Mouse (Mus musculus): Measurements from ENCODE around the gene Irgc1. TPM values are rescaled to one million over a fixed set of nuclear protein-coding genes. Genes with fewer than 3 reads are reported as not detected.
"Not testable (repeated sequence)": the region's sequence is repeated elsewhere in the genome, so short reads cannot be mapped to it uniquely, and the experiment has no call there.

Irgc1 gene
- total and polyA plus RNA-seq, 3 experiments: 0.09 to 2.0 (median 0.33) TPM

DNA sequence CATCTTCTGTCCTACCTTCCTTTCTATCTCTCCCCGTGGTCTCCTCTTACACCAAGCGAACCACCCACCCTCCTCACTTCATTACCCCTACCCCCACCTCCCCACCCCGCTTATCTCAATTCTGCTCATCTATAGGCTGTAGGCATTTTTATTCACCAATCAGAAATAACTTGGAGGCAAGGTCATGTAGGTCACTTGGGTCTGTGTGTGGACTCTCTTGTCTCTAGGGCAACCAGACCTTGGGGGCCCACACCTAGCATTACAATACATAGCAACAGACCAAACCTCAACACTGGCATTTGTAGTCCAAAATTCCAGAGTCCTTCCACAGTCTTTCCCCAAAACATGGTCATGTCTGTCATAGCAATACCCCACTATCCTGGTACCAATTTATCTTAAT is 41.3 kb downstream of the Irgc1 start:
- DNase-seq (ENCODE audit: low spot score): no peak

DNA sequence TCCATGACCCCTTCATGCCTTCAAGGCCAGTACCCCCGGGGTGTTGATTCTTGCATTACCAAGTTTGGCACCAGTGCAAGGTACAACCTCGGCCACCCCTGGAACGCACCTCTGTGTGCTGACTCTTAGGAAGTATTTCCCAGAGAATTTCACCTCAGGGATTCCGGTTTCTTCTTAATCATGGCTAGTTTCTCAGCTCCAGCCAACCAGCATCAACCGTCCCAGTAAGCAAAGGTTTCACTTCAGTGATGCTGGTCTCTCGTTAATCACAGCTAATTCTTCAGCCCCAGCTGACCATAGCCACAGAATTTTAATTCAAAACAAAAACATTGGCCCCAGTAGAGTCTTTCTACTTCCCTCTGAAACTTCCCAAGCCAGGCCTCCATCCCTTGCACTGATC is 42.0 kb downstream of the Irgc1 start:
- DNase-seq (ENCODE audit: low spot score): no peak

More for the DNA sequence above, 41.3 kb downstream of the Irgc1 start:
- no peak for ATAC-seq (ENCODE audit: extremely low read depth, insufficient number of reproducible peaks, low FRiP score, poor library complexity, severe bottlenecking)
- peaks cover 14% of the 10 kb centered on the region for H3K4me1 ChIP-seq (ENCODE audit: insufficient read depth, low read depth, low read length)
- no peak for TF ChIP-seq POLR2AphosphoS5 (IDR thresholded peaks at IDR 0.05; ENCODE audit: insufficient replicate concordance, low read depth, low read length)
- H3K27me3 ChIP-seq (ENCODE audit: insufficient read depth, low read length): no peaks in the 10 kb centered on the region
- H3K4me3 ChIP-seq (ENCODE audit: low read depth, low read length): no peak overlapping the region
- H3K36me3 ChIP-seq (replicated peaks): peaks cover 96% of the 10 kb centered on the region
- H3K9me3 ChIP-seq (replicated peaks): no peaks in the 10 kb centered on the region

DNA sequence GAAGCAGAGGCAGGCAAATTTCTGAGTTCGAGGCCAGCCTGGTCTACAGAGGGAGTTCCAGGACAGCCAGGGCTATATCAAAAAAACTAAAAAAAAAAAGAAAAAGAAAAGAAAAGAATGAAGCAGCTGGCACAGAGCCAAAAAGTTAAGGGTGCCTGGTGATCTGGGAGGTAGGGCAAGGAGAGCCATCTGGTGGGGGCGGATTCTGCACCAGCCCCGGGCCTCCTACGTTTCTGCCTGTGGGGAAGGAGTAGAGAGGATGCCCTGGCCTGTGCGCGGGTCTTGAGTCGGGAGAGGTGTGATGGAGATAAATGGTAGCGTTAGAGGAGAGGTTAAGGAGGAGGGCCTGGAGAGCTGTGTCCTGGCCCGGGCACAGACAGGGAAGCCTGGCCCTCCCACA is 43.9 kb downstream of the Irgc1 start:
- Histone ChIP-seq H3K4me1 (ENCODE audit: insufficient read depth, low read depth, low read length) (peaks cover 15% of the 10 kb centered on the region), H3K36me3 (replicated peaks) (peaks cover 94% of the 10 kb centered on the region), H3K4me3 (ENCODE audit: low read depth, low read length) (no peak overlapping the region), H3K27me3 (ENCODE audit: insufficient read depth, low read length) (no peaks in the 10 kb centered on the region), H3K9me3 (replicated peaks) (no peaks in the 10 kb centered on the region)
- TF ChIP-seq GATA2 (IDR thresholded peaks at IDR 0.05; ENCODE audit: borderline replicate concordance, low read depth, low read length) (no peak), GATA1 (IDR thresholded peaks at IDR 0.05; ENCODE audit: borderline replicate concordance, low read length) (no peak), CTCF (IDR thresholded peaks at IDR 0.05; ENCODE audit: low read depth, low read length) (no peak), TAL1 (conservative IDR thresholded peaks at IDR 0.05; ENCODE audit: low read depth, low read length) (no peak), POLR2AphosphoS5 (IDR thresholded peaks at IDR 0.05; ENCODE audit: insufficient replicate concordance, low read depth, low read length) (no peak)
- DNase-seq (ENCODE audit: low spot score) (no peak), ATAC-seq (ENCODE audit: extremely low read depth, insufficient number of reproducible peaks, low FRiP score, poor library complexity, severe bottlenecking) (no peak)

More for the DNA sequence above, 42.0 kb downstream of the Irgc1 start:
- peaks cover 96% of the 10 kb centered on the region for H3K36me3 ChIP-seq (replicated peaks)
- H3K4me3 ChIP-seq (ENCODE audit: low read depth, low read length): no peak overlapping the region
- no peak for TF ChIP-seq GATA2 (IDR thresholded peaks at IDR 0.05; ENCODE audit: borderline replicate concordance, low read depth, low read length)
- no peak for TF ChIP-seq POLR2AphosphoS5 (IDR thresholded peaks at IDR 0.05; ENCODE audit: insufficient replicate concordance, low read depth, low read length)
- TF ChIP-seq GATA1 (IDR thresholded peaks at IDR 0.05; ENCODE audit: borderline replicate concordance, low read length): no peak
- no peak for TF ChIP-seq CTCF (IDR thresholded peaks at IDR 0.05; ENCODE audit: low read depth, low read length)
- no peak for TF ChIP-seq TAL1 (conservative IDR thresholded peaks at IDR 0.05; ENCODE audit: low read depth, low read length)
- H3K9me3 ChIP-seq (replicated peaks): no peaks in the 10 kb centered on the region
- H3K27me3 ChIP-seq (ENCODE audit: insufficient read depth, low read length): no peaks in the 10 kb centered on the region
- H3K4me1 ChIP-seq (ENCODE audit: insufficient read depth, low read depth, low read length): peaks cover 14% of the 10 kb centered on the region
- no peak for ATAC-seq (ENCODE audit: extremely low read depth, insufficient number of reproducible peaks, low FRiP score, poor library complexity, severe bottlenecking)

DNA sequence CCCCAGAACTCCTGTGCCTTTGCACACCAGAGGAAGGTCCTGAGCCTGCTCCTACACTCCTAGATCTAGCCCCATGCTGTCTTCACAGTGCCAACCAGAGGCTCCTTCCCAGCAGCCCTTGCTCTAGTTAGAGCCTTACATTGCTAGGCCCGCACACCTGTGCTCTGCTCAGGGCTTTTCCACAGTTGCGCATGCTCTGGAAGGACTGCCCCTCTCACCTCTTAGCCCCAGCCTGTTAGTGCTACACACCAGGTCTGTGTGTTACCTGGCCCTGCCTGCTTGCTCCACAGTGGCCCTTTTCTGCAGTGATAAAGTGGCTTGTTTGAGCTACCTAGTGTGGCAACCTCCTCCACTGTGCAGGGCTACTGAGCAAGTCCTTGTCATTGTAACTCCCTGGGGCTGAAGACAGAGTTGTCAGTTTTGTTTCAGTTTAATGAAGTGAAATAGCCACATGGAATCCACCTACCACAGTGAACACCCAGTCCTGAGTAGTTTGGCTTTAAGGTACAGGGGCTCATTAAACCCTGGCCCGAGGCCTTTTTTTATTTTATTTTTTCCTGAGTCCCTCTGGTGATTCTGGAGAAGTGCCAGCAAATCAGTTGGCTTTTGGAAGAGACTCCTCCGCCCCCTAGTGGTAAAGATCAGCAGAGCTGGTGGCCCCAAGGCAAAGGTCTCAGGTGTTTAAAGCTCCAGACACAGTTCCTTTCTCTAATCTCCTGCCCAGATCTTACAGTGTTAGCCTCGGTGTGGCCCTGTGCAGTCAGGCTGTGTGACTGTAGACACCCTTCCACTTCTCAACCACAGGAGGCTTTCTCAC is 45.4 kb downstream of the Irgc1 start:
- TF ChIP-seq CTCF (IDR thresholded peaks at IDR 0.05; ENCODE audit: low read depth, low read length) (peak; percentile 27), TAL1 (conservative IDR thresholded peaks at IDR 0.05; ENCODE audit: low read depth, low read length) (no peak), GATA2 (IDR thresholded peaks at IDR 0.05; ENCODE audit: borderline replicate concordance, low read depth, low read length) (no peak)
- ATAC-seq (ENCODE audit: extremely low read depth, insufficient number of reproducible peaks, low FRiP score, poor library complexity, severe bottlenecking): peak; percentile 54
- Histone ChIP-seq H3K27me3 (ENCODE audit: insufficient read depth, low read length) (no peaks in the 10 kb centered on the region), H3K36me3 (replicated peaks) (peaks cover 95% of the 10 kb centered on the region), H3K4me1 (ENCODE audit: insufficient read depth, low read depth, low read length) (peaks cover 22% of the 10 kb centered on the region), H3K4me3 (ENCODE audit: low read depth, low read length) (no peak overlapping the region), H3K9me3 (replicated peaks) (peaks cover 5% of the 10 kb centered on the region; the same call in 1 of the 2 replicates)
- DNase-seq (ENCODE audit: low spot score): peak; percentile 48

DNA sequence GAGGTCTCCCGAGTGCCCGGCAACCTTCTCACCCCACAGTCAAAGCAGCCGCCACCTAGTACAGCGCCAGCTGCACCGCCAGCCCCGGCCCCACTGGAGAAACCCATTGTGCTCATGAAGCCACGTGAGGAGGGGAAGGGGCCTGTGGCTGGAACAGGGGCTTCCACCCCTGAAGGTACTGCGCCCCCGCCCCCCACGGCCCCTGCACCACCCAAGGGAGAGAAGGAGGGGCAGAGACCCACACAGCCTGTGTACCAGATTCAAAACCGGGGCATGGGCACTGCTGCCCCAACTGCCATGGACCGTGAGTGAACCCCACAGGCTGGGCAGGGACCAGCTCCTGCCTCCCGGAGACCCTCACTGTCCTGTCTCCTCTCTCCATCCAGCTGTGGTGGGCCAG is 46.4 kb downstream of the Irgc1 start:
- peaks cover 96% of the 10 kb centered on the region for H3K36me3 ChIP-seq (replicated peaks)
- TF ChIP-seq GATA1 (IDR thresholded peaks at IDR 0.05; ENCODE audit: borderline replicate concordance, low read length): no peak
- no peak for TF ChIP-seq CTCF (IDR thresholded peaks at IDR 0.05; ENCODE audit: low read depth, low read length)
- no peak for TF ChIP-seq GATA2 (IDR thresholded peaks at IDR 0.05; ENCODE audit: borderline replicate concordance, low read depth, low read length)
- no peak for TF ChIP-seq TAL1 (conservative IDR thresholded peaks at IDR 0.05; ENCODE audit: low read depth, low read length)
- no peak for TF ChIP-seq POLR2AphosphoS5 (IDR thresholded peaks at IDR 0.05; ENCODE audit: insufficient replicate concordance, low read depth, low read length)

DNA sequence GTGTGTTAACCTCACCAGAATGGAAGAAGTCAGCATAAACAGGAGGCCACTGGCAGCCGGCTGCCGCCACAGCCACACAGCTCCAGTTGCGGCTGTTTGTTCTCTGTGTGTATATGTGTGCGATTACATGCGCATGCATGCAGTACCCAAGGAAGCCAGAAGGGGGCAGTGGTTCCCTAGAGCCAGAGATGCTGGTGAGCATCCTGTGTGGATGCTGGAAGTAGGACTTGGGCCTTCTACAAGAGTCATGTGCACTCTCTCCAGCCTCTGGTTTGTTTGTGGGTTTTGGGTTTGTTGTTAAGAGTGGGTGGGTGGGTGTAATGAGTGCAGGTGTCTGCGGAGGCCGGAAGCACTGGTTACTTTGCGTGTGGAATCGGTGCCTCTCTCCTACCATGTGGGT is 49.2 kb downstream of the Irgc1 start:
- DNase-seq (ENCODE audit: low spot score) (no peak), ATAC-seq (ENCODE audit: extremely low read depth, insufficient number of reproducible peaks, low FRiP score, poor library complexity, severe bottlenecking) (no peak)
- H3K27me3 ChIP-seq (ENCODE audit: insufficient read depth, low read length): no peaks in the 10 kb centered on the region
- peaks cover 45% of the 10 kb centered on the region for H3K4me1 ChIP-seq (ENCODE audit: insufficient read depth, low read depth, low read length)
- no peak overlapping the region for H3K4me3 ChIP-seq (ENCODE audit: low read depth, low read length)
- H3K36me3 ChIP-seq (replicated peaks): peaks cover 72% of the 10 kb centered on the region
- H3K9me3 ChIP-seq (replicated peaks): peaks cover 5% of the 10 kb centered on the region; the same call in 1 of the 2 replicates
- TF ChIP-seq POLR2AphosphoS5 (IDR thresholded peaks at IDR 0.05; ENCODE audit: insufficient replicate concordance, low read depth, low read length) (no peak), GATA1 (IDR thresholded peaks at IDR 0.05; ENCODE audit: borderline replicate concordance, low read length) (no peak), CTCF (IDR thresholded peaks at IDR 0.05; ENCODE audit: low read depth, low read length) (peak; percentile 33; the same call in 1 of the 2 replicates), GATA2 (IDR thresholded peaks at IDR 0.05; ENCODE audit: borderline replicate concordance, low read depth, low read length) (no peak)

More for the DNA sequence above, 46.4 kb downstream of the Irgc1 start:
- no peak overlapping the region for H3K4me3 ChIP-seq (ENCODE audit: low read depth, low read length)
- H3K9me3 ChIP-seq (replicated peaks): peaks cover 5% of the 10 kb centered on the region; the same call in 1 of the 2 replicates
- DNase-seq (ENCODE audit: low spot score) (no peak), ATAC-seq (ENCODE audit: extremely low read depth, insufficient number of reproducible peaks, low FRiP score, poor library complexity, severe bottlenecking) (no peak)
- H3K27me3 ChIP-seq (ENCODE audit: insufficient read depth, low read length): no peaks in the 10 kb centered on the region
- peaks cover 32% of the 10 kb centered on the region for H3K4me1 ChIP-seq (ENCODE audit: insufficient read depth, low read depth, low read length)

DNA sequence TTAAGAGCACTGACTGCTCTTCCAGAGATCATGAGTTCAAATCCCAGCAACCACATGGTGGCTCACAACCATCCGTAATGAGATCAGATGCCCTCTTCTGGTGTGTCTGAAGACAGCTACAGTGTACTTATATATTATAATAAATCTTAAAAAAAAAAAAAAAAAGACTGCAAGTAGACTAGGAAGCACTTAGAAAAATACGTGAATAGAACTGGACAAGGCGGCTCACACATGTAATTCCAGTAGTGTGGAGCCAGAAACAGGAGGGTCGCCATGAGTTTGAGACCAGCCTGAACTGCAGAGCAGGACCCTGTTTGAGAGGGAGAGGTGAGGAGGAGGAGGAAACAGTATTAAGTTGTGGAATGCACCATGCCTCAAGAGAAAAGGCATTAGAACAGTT is 51.6 kb downstream of the Irgc1 start:
- H3K4me1 ChIP-seq (ENCODE audit: insufficient read depth, low read depth, low read length): peaks cover 51% of the 10 kb centered on the region
- not testable (repeated sequence) for H3K27me3 ChIP-seq (ENCODE audit: insufficient read depth, low read length); H3K4me3 ChIP-seq (ENCODE audit: low read depth, low read length); ATAC-seq (ENCODE audit: extremely low read depth, insufficient number of reproducible peaks, low FRiP score, poor library complexity, severe bottlenecking); DNase-seq (ENCODE audit: low spot score); H3K9me3 ChIP-seq (replicated peaks)
- H3K36me3 ChIP-seq (replicated peaks): peaks cover 57% of the 10 kb centered on the region
